Mouse (Mus musculus) forebrain, embryonic 13.5 days (tissue): ENCODE measurements around the gene Gmeb2. TPM values are rescaled to one million over a fixed set of nuclear protein-coding genes. Genes with fewer than 3 reads are reported as not detected.

Experiments used
- ATAC-seq: fragments of 200-750 bp; cut with Nextera tagmentation; 2 replicates; pipeline ENCODE4 v1.8.0; 2017
- H3K27ac ChIP-seq: fragments of 300-500 bp; sonication (generic); 2 replicates; pipeline ENCODE4 v1.5.1; 2015; ENCODE audit warnings: inconsistent platforms, mild to moderate bottlenecking, moderate library complexity
- H3K27me3 ChIP-seq: fragments of 300-500 bp; sonication (generic); 2 replicates; pipeline ENCODE4 v1.6.1; 2015; ENCODE audit warnings: mild to moderate bottlenecking, inconsistent platforms
- H3K36me3 ChIP-seq: fragments of 300-500 bp; sonication (generic); 2 replicates; pipeline ENCODE4 v1.6.1; 2015; ENCODE audit warnings: mild to moderate bottlenecking, inconsistent platforms; ENCODE audit not compliant: poor library complexity, severe bottlenecking
- H3K4me1 ChIP-seq: fragments of 300-500 bp; sonication (generic); 2 replicates; pipeline ENCODE4 v1.6.1; 2015; ENCODE audit warnings: inconsistent platforms
- H3K4me2 ChIP-seq: fragments of 300-500 bp; sonication (generic); 2 replicates; pipeline ENCODE4 v1.6.1; 2015; ENCODE audit warnings: inconsistent platforms, mild to moderate bottlenecking, moderate library complexity
- H3K4me3 ChIP-seq: fragments of 300-500 bp; sonication (generic); 2 replicates; pipeline ENCODE4 v1.5.1; 2015; ENCODE audit warnings: mild to moderate bottlenecking, inconsistent platforms
- H3K9ac ChIP-seq: fragments of 300-500 bp; sonication (generic); 2 replicates; pipeline ENCODE4 v1.6.1; 2015; ENCODE audit warnings: mild to moderate bottlenecking, inconsistent platforms
- H3K9me3 ChIP-seq: fragments of 300-500 bp; sonication (generic); replicated peaks from 2 replicates; pipeline ENCODE4 v1.6.1; 2016; ENCODE audit warnings: inconsistent platforms
- WGBS: fragments of 180-500 bp; shearing (Covaris S2); methylation state at CpG from one replicate; pipeline ENCODE4 v1.1.7; 2015; 5-methylcytosine and 5-hydroxymethylcytosine counted together
- polyA plus RNA-seq: library from polyadenylated mRNA; unstranded; fragments of >200 nt; fragmentation: Nextera tagmentation; extraction: Ambion mirVana; gene quantifications from 2 replicates; pipeline ENCODE4 v1.2.1, GENCODE M21; 2015

The Gmeb2 gene
- polyA plus RNA-seq, 1 experiment from 2014 or later = 19.5 TPM

DNA sequence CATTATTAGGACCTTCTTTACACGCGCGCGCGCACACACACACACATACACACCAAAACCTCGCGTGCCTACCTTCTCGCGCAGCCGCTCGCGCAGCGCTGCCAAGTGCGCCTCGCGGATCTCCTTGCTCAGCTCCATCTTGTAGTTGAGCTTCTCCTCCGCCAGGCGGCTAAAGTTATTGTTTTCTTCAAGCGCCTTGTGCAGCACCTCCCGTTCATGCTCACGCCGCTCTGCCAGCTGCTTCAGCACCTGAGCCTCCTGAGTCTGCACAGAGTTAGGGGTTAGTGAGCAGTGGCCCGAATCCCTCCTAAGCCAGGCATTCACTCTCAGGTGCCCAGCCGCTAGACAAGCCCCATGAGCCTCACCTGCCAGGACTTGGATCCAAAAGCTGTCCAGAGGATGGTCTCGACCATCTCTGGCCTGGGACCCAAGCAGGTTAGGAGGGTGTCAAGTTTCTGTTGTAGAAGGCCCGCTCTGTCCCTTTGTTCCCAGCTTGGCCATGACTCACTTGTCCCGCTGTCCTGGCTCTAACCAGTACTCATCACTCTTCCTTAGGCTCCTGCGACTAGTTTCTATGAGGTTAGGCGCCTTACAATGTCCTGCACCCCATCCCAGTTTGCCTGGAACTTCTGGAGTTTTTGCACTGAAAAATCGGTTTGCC is 19.4 kb upstream of the Gmeb2 start:
- WGBS = 10% methylated on average over 30 of the region's 30 CpGs
- ATAC-seq = peak; percentile 75
- H3K4me1 ChIP-seq = peaks cover 20% of the 10 kb centered on the region
- no peaks in the 10 kb centered on the region for H3K9me3 ChIP-seq
- peaks cover 42% of the 10 kb centered on the region for H3K36me3 ChIP-seq
- H3K4me3 ChIP-seq = 0 out of 2 replicates have a peak overlapping the region, but pooled peaks have one; percentile 2
- H3K27ac ChIP-seq = no peak overlapping the region
- peak overlapping the region; percentile 23 for H3K4me2 ChIP-seq
- peak overlapping the region; percentile 5; the same call in 1 of the 2 replicates for H3K9ac ChIP-seq
- peaks cover 8% of the 10 kb centered on the region; the same call in 1 of the 2 replicates for H3K27me3 ChIP-seq

DNA sequence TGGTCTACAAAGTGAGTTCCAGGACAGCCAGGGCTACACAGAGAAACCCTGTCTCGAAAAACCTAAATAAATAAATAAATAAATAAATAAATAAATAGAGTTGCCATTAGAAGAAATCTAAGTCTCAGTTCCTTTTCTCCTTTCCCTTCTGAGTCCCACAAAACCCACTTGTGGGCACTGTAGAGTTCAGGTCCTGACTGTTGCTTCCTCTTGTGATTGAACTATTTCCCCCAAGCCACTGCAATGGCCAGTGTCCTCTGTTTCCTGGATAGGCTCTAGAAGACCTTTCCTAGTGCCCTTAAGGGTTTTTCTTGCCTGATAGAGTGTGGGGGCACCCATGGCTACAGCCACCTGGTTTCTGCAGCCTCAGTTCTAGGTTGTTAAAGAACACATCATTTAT is 17.1 kb upstream of the Gmeb2 start:
- H3K4me2 ChIP-seq = no peak overlapping the region
- H3K36me3 ChIP-seq = peaks cover 59% of the 10 kb centered on the region
- 83% methylated on average over 1 of the region's 1 CpGs for WGBS
- no peak overlapping the region for H3K9ac ChIP-seq
- ATAC-seq = no peak
- H3K27ac ChIP-seq = no peak overlapping the region
- no peak overlapping the region for H3K4me3 ChIP-seq
- H3K4me1 ChIP-seq = peaks cover 14% of the 10 kb centered on the region; the same call in 1 of the 2 replicates
- H3K27me3 ChIP-seq = peaks cover 8% of the 10 kb centered on the region; the same call in 1 of the 2 replicates
- H3K9me3 ChIP-seq = no peaks in the 10 kb centered on the region

DNA sequence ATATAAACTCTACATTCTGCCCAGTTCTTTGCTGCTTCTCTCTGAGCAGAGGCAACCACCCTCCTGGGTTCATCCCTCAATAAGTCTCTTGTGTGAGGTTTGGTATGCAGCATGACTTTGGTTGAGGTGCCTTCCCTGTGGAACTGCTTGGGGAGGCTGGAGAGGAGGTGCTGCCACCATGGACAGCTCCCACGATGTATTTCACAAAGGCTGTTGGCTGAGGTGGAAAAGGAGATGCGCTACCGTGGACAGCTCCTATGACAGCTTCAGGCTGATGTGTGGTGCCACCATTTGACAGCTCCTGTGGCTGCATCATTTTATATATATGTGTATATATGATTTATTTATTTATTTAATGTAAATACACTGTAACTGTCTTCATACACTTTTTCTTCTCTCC is 14.2 kb upstream of the Gmeb2 start:
- peaks cover 8% of the 10 kb centered on the region; the same call in 1 of the 2 replicates for H3K27me3 ChIP-seq
- H3K9ac ChIP-seq = no peak overlapping the region
- no peaks in the 10 kb centered on the region for H3K9me3 ChIP-seq
- WGBS = 32% methylated on average over 3 of the region's 3 CpGs
- H3K27ac ChIP-seq = no peak overlapping the region
- H3K36me3 ChIP-seq = peaks cover 39% of the 10 kb centered on the region
- peaks cover 7% of the 10 kb centered on the region; the same call in 1 of the 2 replicates for H3K4me1 ChIP-seq
- no peak for ATAC-seq
- H3K4me3 ChIP-seq = no peak overlapping the region
- H3K4me2 ChIP-seq = no peak overlapping the region

DNA sequence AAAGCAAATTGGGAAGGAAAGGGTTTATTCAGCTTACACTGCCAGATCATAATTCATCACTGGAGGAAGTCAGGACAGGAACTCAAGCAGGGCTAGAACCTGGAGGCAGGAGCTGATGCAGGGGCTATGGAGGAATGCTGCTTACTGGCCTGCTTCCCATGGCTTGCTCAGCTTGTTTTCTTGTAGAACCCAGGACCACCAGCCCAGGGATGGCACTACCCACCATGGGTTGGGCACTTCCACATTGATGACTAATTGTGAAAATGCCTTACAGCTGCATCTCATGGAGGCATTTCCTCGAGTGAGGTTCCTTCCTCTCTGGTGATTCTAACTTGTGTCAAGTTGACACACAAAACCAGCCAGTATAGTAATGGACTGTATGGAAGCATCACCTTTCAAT is 3.1 kb upstream of the Gmeb2 start:
- H3K36me3 ChIP-seq = peaks cover 5% of the 10 kb centered on the region
- no peak for ATAC-seq
- H3K27me3 ChIP-seq = no peaks in the 10 kb centered on the region
- no peak overlapping the region for H3K9ac ChIP-seq
- H3K4me2 ChIP-seq = no peak overlapping the region
- H3K4me3 ChIP-seq = no peak overlapping the region
- no peaks in the 10 kb centered on the region for H3K9me3 ChIP-seq
- peaks cover 22% of the 10 kb centered on the region for H3K4me1 ChIP-seq
- WGBS = 92% methylated on average over 1 of the region's 1 CpGs
- H3K27ac ChIP-seq = no peak overlapping the region

DNA sequence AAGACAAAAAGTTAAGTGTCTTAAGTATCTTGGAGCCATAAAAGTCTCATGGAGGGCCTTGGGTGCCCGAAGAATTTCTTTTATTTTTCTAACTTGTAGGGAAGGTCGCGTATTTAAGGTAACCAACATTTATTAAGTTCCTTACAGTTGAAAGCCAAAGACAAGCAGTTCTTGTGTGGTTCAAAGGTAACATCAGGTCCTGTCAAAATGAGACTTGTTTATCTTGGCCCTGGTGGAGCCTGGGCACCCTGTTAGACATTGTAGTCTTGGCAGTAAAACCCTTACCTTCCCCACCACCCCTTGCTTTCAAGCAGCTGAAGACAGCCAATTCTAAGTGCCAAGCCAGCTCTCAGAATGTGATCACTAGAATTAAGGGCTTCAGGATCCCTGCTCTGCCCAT is 856 bp upstream of the Gmeb2 start:
- peaks cover 22% of the 10 kb centered on the region for H3K4me1 ChIP-seq
- no peaks in the 10 kb centered on the region for H3K27me3 ChIP-seq
- H3K9ac ChIP-seq = peak overlapping the region; percentile 14; the same call in 1 of the 2 replicates
- H3K4me3 ChIP-seq = peak overlapping the region; percentile 64
- WGBS = 91% methylated on average over 3 of the region's 3 CpGs
- no peak overlapping the region for H3K27ac ChIP-seq
- ATAC-seq = no peak
- H3K9me3 ChIP-seq = no peaks in the 10 kb centered on the region
- peak overlapping the region; percentile 62 for H3K4me2 ChIP-seq
- H3K36me3 ChIP-seq = peaks cover 17% of the 10 kb centered on the region

DNA sequence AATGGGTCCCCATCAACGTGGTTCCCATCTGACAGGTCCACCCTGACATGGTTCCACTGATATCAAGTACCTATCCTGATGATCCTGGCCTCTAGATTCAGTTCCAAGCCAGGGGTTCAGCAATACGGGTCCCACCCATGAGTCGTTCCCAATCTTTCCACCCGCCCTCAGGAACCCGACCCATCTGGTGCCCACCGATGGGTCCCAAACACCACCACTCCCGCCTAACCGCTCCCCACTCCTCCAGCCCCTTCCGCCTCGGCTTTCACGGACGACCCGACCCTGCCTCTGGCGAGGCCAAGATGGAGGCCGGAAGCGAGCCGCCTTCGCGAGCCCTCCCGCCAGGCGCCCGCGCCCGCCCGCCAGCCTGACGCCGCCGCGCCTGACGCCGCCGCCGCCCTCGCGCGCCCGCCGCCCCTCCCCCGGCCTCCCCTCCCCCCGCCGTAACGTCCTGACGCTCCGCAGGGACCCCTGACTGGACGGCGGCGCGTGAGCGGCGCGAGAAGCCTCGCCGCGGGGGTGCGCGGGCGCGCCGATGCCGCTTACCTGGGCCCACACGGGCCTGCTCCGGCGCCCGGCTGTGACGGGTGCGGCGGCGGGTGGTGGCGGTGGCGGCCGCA is 387 bp downstream of the Gmeb2 start:
- Histone ChIP-seq H3K9ac (peak overlapping the region; percentile 90), H3K27ac (peak overlapping the region; percentile 95), H3K4me1 (peaks cover 22% of the 10 kb centered on the region), H3K9me3 (no peaks in the 10 kb centered on the region), H3K27me3 (no peaks in the 10 kb centered on the region), H3K4me3 (peak overlapping the region; percentile 64), H3K4me2 (peak overlapping the region; percentile 67), H3K36me3 (peaks cover 23% of the 10 kb centered on the region)
- peak; percentile 81 for ATAC-seq
- under 1% methylated on average over 22 of the region's 71 CpGs for whole genome bisulfite sequencing

DNA sequence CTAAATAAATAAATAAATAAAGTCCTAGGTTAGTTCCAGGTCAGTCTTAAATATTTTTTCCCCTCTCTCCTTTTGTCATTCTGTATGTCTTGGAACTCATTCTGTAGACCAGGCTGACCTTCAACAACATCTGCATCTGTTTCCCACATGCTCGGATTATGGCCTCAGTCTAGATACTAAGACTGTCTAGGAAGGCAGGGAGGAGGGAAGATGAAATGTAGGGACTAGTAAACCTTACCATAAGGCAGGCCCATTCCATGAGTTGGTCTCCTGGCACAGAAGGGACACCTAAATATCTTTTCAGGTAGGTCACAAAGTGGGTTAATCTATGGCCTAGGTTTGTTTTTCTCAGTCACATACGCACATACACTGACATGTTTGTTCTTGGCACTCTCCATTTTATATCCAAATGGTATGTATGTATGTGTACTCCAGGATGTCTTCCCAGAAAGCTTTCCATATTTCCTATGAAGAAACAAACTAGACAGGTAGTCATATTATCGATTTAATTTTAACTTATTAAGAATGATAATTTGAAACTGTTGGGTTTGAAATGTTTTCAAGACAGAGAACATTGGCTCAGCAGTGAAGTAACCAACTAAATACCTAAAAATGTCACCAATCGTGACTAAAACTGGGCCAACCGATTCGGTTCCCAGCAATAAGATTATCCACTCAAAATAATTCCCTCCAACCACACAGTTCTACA is 1.1 kb downstream of the Gmeb2 start:
- no peaks in the 10 kb centered on the region for H3K9me3 ChIP-seq
- H3K27me3 ChIP-seq = no peaks in the 10 kb centered on the region
- H3K4me2 ChIP-seq = peak overlapping the region; percentile 67
- H3K4me1 ChIP-seq = peaks cover 22% of the 10 kb centered on the region
- peak overlapping the region; percentile 95 for H3K27ac ChIP-seq
- peak overlapping the region; percentile 64 for H3K4me3 ChIP-seq
- peak overlapping the region; percentile 90 for H3K9ac ChIP-seq
- 50% methylated on average over 6 of the region's 6 CpGs for WGBS
- ATAC-seq = no peak
- H3K36me3 ChIP-seq = peaks cover 23% of the 10 kb centered on the region

DNA sequence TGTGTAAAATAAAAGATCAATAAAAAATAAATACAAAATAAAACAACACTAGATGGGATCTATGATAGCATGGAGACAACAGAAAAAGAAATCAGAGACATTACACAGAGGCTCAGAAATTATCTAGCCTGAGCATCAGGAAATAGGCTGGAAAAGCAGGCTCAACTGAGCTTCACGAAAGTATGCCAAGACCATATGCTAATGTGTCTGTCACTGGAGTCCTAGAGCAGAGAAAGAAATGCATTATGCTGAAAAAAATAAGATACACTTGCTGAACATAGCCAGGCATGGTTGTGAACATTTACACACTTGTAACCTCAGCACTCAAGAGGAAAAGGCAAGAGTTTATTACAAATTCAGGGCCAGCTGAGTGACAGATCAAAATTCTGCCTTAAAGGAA is 7.9 kb downstream of the Gmeb2 start:
- Histone ChIP-seq H3K9me3 (no peaks in the 10 kb centered on the region), H3K4me1 (no peaks in the 10 kb centered on the region), H3K9ac (no peak overlapping the region), H3K4me3 (no peak overlapping the region), H3K4me2 (no peak overlapping the region), H3K36me3 (peaks cover 58% of the 10 kb centered on the region), H3K27me3 (no peaks in the 10 kb centered on the region), H3K27ac (no peak overlapping the region)
- 68% methylated on average over 1 of the region's 1 CpGs for WGBS
- no peak for ATAC-seq

DNA sequence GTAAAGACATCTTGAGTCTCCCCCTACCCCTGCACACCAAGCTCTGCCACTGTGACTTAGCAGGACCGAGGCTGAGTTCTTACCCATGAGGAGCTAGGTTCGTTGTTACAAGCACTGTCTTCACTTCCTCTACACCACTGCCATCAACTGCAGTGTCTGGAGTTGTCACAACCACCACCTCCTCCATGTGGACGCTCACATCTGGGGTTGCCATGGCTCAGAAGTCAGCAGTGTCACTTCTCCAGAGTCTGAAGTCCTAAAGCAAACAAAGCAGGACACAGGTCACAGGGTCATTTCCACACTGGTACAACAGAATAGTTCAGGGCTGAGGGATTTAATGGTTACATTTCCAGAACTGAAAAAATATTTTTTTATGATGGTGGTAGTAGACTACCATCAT is 10.0 kb downstream of the Gmeb2 start:
- 93% methylated on average over 3 of the region's 3 CpGs for WGBS

DNA sequence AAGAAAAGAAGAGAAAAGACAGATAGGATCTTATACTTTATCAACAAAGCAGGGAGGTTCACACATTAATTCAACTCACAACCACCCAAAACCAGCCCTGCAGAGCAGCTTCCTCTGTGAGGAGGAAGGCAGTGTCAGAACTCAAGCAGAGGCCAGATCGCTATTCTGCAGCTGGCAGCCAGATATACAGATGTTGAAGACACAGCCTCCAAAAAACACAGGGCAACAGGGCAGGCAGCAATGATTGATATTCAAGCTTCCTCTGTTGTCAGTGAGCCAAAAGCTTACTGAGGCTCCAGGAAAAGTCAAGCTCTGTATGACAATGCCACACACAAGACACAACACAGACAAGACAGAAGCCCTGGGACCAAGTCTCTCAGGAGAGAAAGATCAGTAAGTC is 11.1 kb downstream of the Gmeb2 start:
- no peak overlapping the region for H3K9ac ChIP-seq
- H3K27ac ChIP-seq = no peak overlapping the region
- no peaks in the 10 kb centered on the region for H3K9me3 ChIP-seq
- H3K4me3 ChIP-seq = no peak overlapping the region
- no peak for ATAC-seq
- 100% methylated on average over 1 of the region's 1 CpGs for WGBS
- peaks cover 67% of the 10 kb centered on the region for H3K36me3 ChIP-seq
- H3K4me2 ChIP-seq = no peak overlapping the region
- no peaks in the 10 kb centered on the region for H3K4me1 ChIP-seq
- H3K27me3 ChIP-seq = no peaks in the 10 kb centered on the region

More for the DNA sequence above, 10.0 kb downstream of the Gmeb2 start:
- no peak for ATAC-seq
- Histone ChIP-seq H3K27me3 (no peaks in the 10 kb centered on the region), H3K4me1 (no peaks in the 10 kb centered on the region), H3K4me2 (no peak overlapping the region), H3K36me3 (peaks cover 61% of the 10 kb centered on the region), H3K9me3 (no peaks in the 10 kb centered on the region), H3K4me3 (no peak overlapping the region), H3K27ac (no peak overlapping the region), H3K9ac (no peak overlapping the region)

DNA sequence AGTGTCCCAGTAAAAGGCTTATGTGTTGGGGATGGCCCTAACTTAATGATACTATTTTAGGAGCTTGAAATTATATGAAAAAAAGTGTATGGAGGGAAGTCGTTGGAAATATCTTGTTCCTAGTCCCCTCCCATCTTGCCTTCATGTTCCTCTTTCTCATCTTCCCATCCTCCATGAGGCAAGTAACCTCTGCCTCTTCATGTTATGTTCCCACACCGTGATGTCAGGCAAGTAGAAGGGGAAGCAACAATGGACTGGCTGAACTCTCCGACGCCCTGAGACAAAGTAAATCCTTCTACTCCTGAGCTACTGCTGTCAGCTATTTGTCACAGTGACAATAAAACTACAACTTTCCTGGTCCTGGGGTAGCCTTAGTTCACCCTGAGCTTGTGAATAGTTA is 13.2 kb downstream of the Gmeb2 start:
- H3K9ac ChIP-seq = no peak overlapping the region
- no peaks in the 10 kb centered on the region for H3K27me3 ChIP-seq
- H3K4me2 ChIP-seq = no peak overlapping the region
- H3K27ac ChIP-seq = no peak overlapping the region
- no peak overlapping the region for H3K4me3 ChIP-seq
- 86% methylated on average over 4 of the region's 4 CpGs for WGBS
- H3K4me1 ChIP-seq = no peaks in the 10 kb centered on the region
- H3K9me3 ChIP-seq = no peaks in the 10 kb centered on the region
- no peak for ATAC-seq
- H3K36me3 ChIP-seq = peaks cover 73% of the 10 kb centered on the region

DNA sequence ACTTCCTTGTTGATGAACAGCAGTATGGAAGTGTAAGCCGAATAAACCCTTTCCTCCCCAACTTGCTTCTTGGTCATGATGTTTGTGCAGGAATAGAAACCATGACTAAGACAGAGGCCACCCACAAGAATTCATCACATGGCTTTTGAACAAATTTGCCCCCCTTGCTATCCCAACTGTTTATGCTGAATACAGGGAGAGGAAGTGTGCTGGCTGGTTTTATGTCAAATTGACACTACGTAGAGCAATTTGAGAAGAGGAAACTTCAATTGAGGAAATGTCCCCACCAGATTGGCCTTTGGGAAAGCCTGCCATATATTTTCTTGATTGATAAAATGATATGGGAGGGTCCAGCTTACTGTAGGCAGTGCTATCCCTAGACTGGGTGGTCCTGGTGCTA is 14.0 kb downstream of the Gmeb2 start:
- Histone ChIP-seq H3K4me1 (no peaks in the 10 kb centered on the region), H3K27me3 (no peaks in the 10 kb centered on the region), H3K4me3 (no peak overlapping the region), H3K36me3 (peaks cover 79% of the 10 kb centered on the region), H3K27ac (no peak overlapping the region), H3K9me3 (no peaks in the 10 kb centered on the region), H3K9ac (no peak overlapping the region), H3K4me2 (no peak overlapping the region)
- ATAC-seq = no peak
- 94% methylated on average over 2 of the region's 2 CpGs for whole genome bisulfite sequencing
